Mouse (Mus musculus) layer of hippocampus, adult 2 months (tissue): ENCODE results near the gene Nol4l. TPM values are rescaled to one million over a fixed set of nuclear protein-coding genes. Genes with fewer than 3 reads are reported as not detected.
"Not testable (repeated sequence)": the region's sequence is repeated elsewhere in the genome, so short reads cannot be mapped to it uniquely, and the experiment has no call there.

Experiments
- DNase-seq, 2 experiments: peaks; one replicate each; pipeline ENCODE4 v3.0.0; 2022; ENCODE audit warnings: low spot score in 2 of 2
- H3K27ac ChIP-seq: fragments of 200-600 bp; 2 replicates; pipeline ENCODE4 v1.8.1; 2022
- H3K4me3 ChIP-seq: fragments of 200-600 bp; 2 replicates; pipeline ENCODE4 v1.8.1; 2022; ENCODE audit warnings: mild to moderate bottlenecking
- CTCF ChIP-seq: fragments of 200-600 bp; conservative IDR thresholded peaks from 2 replicates; pipeline ENCODE4 v1.8.1; 2022; ENCODE audit warnings: antibody characterized with exemption, mild to moderate bottlenecking, moderate library complexity
- total RNA-seq, 2 experiments: library from RNA; stranded (reverse); gene quantifications; 2 replicates each; pipeline ENCODE4 v1.2.3; 2021

Gene Nol4l
- total RNA-seq, 2 experiments from 2014 or later, result 47.6 to 52.1 TPM

DNA sequence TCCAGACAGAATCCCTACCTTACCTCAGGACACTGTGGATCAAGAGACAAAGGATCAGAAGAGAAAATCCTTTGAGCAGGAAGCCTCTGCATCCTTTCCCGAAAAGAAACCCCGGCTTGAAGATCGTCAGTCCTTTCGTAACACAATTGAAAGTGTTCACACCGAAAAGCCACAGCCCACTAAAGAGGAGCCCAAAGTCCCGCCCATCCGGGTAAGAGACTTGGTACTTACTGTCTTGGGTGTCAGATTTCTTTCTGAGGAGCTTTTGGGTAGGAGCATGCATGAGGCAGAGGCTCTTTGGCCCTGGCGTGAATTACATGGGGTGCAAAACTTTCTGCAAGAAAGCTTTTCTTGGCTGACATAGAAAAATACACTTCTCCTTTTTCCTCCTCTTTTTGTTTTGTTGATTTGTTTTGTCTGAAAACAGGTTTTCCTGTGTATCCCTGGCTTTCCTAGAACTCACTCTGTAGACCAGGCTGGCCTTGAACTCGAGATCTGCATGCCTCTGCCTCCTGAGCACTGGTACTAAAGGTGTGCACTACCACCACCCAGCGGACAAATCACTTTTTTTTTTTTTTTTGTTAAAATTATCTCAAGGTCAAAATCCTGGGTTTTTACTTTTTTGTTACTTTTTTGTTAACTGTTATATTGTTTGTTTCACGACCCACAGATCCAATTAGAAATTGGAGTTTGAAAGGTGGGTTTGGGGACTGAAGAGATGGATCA is 131.8 kb downstream of the Nol4l start:
- no peak for TF ChIP-seq CTCF
- Histone ChIP-seq H3K4me3 (no peak overlapping the region), H3K27ac (no peak overlapping the region)
- DNase-seq, result no peak

DNA sequence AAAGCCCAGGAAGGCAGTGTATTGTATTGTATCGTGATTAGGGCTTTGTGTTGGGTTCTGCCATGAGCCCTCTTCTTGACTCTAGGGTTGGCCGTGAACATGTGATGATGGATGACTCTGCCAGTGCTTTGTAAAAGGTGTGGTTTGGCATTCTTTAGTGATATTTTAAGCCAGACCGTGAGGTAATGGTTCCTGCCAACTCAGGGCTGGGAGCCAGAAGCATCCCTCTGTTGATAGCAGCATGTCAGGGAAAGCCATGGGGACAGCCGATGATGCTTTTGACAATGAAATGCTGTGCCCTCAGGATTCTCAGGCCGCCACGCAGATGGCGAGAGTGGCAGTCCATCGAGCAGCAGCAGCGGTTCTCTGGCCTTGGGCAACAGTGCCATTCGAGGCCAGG is 136.7 kb downstream of the Nol4l start:
- TF ChIP-seq CTCF, result no peak
- H3K4me3 ChIP-seq, result no peak overlapping the region
- no peak overlapping the region for H3K27ac ChIP-seq
- no peak for DNase-seq

DNA sequence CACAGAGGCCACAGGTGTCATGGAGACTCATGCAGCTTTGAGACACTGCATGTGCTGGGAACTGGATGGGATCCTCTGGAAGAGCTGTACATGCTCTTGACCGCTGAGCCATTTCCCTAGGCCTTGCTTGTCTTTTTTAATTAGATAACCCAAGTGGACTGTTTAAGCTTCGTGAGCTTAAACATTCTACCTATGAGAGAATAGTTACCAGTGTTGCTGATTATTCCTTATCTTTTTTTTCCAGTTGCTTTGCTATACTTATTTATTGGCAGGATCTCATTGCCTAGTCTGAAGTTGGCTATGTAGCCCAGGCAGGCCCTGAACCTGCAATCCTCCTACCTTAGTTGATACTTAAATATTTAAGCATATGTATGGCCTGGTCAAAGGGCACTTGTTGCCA is 139.9 kb downstream of the Nol4l start:
- Histone ChIP-seq H3K4me3 (no peak overlapping the region), H3K27ac (no peak overlapping the region)
- no peak for DNase-seq
- no peak for TF ChIP-seq CTCF

- H3K27ac ChIP-seq, result no peak overlapping the region
- TF ChIP-seq CTCF, result no peak
- H3K4me3 ChIP-seq, result no peak overlapping the region
- DNase-seq, result no peak
These were observed 149.3 kb downstream of the Nol4l start for GRCm38 (mm10) chr2:153380479-153380878.

GRCm38 (mm10) chr2:153375380-153375779 is 154.4 kb downstream of the Nol4l start:
- TF ChIP-seq CTCF, result no peak
- Histone ChIP-seq H3K4me3 (no peak overlapping the region), H3K27ac (no peak overlapping the region)
- no peak for DNase-seq

GRCm38 (mm10) chr2:153370871-153371270 is 158.9 kb downstream of the Nol4l start:
- DNase-seq, result no peak
- Histone ChIP-seq H3K27ac (no peak overlapping the region), H3K4me3 (no peak overlapping the region)
- no peak for TF ChIP-seq CTCF

DNA sequence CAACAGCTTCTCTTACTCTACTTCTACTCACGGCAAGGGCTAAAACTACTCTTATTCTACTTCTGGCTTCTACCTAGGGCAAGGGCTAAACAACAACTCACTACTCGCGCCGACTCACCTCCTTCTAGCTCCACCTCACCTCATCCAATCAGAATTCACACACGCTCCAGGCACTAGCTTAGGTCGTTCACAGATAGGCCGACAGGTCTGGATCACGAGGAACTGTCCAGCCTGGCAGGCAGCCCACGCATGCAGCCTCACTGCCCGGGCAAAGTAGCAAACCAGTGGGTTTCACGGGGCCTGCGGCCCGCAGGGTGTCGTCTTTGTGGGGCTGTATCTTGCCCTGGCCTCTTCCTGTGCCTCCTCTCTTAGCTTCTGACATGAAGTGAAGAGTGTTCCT is 165.2 kb downstream of the Nol4l start:
- not testable (repeated sequence) for H3K4me3 ChIP-seq, H3K27ac ChIP-seq, DNase-seq

- no peak for TF ChIP-seq CTCF
- Histone ChIP-seq H3K27ac (no peak overlapping the region), H3K4me3 (no peak overlapping the region)
- DNase-seq, result no peak
These were observed 168.6 kb downstream of the Nol4l start for GRCm38 (mm10) chr2:153361101-153361710.

Other genes with a start within 250 kb of the Nol4l start
- gene Kif3b, start 238.6 kb downstream of the Nol4l start, total RNA-seq, result 10 to 100 TPM; 50.6 to 55.7 TPM
- 10 to 100 TPM; 34.6 to 34.9 TPM for gene Asxl1, start 184.1 kb downstream of the Nol4l start, total RNA-seq
- gene 4930404H24Rik, start 37.2 kb downstream of the Nol4l start, total RNA-seq, result not detected
- gene Commd7, start 102.8 kb upstream of the Nol4l start, total RNA-seq, result 10 to 100 TPM; 25.2 to 31.0 TPM
- 1 to 10 TPM; 1.4 to 2.1 TPM for gene Dnmt3b, start 119.5 kb upstream of the Nol4l start, total RNA-seq
- gene Dnmt3c, start 166.7 kb upstream of the Nol4l start, total RNA-seq, result under 1 TPM in 1 of 2 experiments, not detected in 1; 0.17 TPM
- gene Mapre1, start 211.3 kb upstream of the Nol4l start, total RNA-seq, result 10 to 100 TPM; 72.4 to 75.8 TPM
- gene Efcab8, start 250.0 kb upstream of the Nol4l start, total RNA-seq, result under 1 TPM; 0.12 to 0.46 TPM